Mouse (Mus musculus): ENCODE data around the gene Ogg1.

DNA sequence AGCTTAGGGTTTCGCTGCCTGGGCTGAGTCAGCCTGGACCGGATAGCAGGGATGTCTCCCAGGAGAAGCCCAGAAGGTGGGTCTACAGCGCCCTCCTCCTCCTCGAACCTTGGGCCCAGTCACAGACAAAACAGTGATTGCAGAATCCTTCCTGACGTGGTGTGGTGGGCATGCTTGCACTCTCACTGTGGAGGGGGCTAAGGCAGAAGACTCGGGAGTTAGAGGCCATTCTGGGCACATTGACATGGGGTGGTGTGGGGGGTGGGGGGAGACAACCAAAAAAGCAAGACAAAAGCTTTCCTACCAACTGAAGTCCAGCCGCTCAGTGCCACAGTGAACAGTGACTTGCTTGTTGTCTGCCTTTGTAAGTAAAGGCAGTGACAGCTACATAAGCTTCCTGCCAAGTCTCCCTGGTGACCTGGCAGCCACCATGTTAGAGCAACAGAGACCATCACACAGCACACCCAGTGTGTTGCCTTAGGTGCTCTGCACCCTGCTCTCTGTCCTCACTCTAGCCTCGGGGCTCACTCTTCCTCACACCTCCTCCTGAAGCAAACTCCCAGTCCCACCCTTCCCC lies 57.7 kb downstream of the Ogg1 start:
- no peak for TF ChIP-seq EP300 (IDR thresholded peaks at IDR 0.05; ENCODE audit: low read depth)
- TF ChIP-seq CTCF (IDR thresholded peaks at IDR 0.05; ENCODE audit: low read depth) = no peak

Data from liver, postnatal 0 days (tissue).